Mouse (Mus musculus) sigmoid colon, adult 10 weeks (tissue): ENCODE data around the gene Nsun3. TPM values are rescaled to one million over a fixed set of nuclear protein-coding genes. Genes with fewer than 3 reads are reported as not detected.

ENCODE experiments used
- polyA plus RNA-seq: library from polyadenylated mRNA; stranded (reverse); fragments of 350-450 nt; fragmentation: Illumina TruSeq; extraction: RNeasy Lipid Tissue Mini Kit (QIAGEN cat#74804); gene quantifications from one replicate; pipeline ENCODE4 v1.2.3, GENCODE M21; 2014; ENCODE audit warnings: low read depth, low replicate concordance

Nsun3 gene
- polyA plus RNA-seq: 38.0 TPM

DNA sequence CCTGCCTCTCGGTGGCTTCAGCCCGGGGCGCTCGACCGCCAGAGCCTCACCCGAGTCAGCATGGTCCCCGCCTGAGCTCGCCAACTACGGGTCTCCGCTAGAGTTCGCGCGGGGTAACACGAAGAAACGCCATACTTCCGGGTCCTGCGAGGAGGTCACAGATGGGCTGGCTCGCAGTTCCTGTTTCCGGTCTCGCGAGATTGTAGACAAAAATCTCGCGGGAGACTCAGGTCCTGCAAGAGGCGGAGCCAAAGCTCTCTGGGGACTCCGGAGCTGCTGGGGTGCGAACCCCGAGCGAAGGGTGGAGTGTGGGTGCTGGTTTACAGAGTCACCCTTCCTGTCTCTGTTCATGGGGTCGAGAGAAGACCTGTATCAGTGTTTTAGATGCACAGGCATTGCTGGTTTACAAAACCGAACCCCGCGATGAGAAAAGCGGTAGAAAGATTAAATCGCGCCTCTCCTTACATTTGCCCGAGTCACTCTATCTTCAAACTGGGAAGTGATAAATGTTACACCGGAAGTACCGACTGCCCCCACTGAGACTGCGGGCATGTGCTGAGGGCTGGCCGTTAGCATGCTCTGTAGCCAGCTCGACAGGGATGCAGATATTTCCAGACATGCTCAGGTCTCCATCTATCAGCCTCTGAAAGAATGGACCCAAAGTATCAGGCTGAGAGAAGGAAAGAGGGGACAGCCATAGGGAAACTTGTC lies at the start of gene Nsun3:
TSS of gene Nsun3 (minus strand) at position 198 of the 711 bp plus-strand sequence.

DNA sequence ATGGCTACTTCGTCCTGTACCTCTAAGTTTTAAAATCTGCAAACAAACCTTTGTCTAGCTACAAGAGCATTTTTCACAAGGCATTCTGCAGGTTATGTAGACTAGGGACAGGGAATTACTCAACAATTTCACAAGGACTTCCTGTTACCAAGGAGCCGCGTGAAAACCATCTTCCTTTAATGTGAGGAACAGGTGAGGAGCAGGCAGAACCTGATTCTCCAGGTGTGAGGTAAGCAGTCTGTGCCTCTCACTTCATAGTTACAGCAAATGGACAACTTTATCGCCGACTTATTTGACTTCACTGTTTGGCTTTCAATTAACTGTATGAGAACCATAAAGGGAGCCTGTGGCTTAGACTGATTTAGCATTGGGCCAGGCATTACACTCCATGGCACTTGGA lies 27.9 kb upstream of the Nsun3 start, which contains the start of gene Stx19:
TSS of gene Stx19 (plus strand) at position 186 of the 400 bp plus-strand sequence.

Other genes with a start within 250 kb of the Nsun3 start
- 3.8 TPM for gene Stx19, start 27.9 kb upstream of the Nsun3 start, polyA plus RNA-seq
- gene Arl13b, start 60.2 kb upstream of the Nsun3 start, polyA plus RNA-seq: 39.7 TPM
- 52.3 TPM for gene Pros1, start 67.5 kb upstream of the Nsun3 start, polyA plus RNA-seq